Mouse (Mus musculus) thymus, postnatal 10 days (tissue): ENCODE measurements around the gene Cab39l.
A peak's percentile ranks its signal among the peaks of the same experiment; 100 is the strongest.

Experiments used
- DNase-seq, 2 experiments: peaks; one replicate each; pipeline ENCODE4 v3.0.0; 2021; ENCODE audit warnings: low spot score in 2 of 2

The Cab39l gene

DNA sequence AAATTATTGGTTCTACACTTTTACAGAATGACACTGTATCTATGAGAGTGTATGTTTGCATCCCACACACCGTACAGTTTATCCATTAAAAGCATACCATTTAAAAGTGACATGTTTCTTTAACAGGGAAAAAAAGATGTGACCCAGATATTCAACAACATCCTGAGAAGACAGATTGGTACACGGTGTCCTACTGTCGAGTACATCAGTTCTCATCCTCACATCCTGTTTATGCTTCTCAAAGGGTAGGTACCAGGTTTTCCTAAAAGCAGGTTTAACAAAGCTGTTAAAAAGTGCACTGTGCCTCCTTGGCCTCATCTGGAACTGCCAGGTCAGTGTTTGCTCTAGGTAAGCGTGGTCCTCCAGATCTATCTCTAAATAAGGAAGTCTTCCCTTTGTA is 65.4 kb downstream of the Cab39l start:
- DNase-seq = no peak

DNA sequence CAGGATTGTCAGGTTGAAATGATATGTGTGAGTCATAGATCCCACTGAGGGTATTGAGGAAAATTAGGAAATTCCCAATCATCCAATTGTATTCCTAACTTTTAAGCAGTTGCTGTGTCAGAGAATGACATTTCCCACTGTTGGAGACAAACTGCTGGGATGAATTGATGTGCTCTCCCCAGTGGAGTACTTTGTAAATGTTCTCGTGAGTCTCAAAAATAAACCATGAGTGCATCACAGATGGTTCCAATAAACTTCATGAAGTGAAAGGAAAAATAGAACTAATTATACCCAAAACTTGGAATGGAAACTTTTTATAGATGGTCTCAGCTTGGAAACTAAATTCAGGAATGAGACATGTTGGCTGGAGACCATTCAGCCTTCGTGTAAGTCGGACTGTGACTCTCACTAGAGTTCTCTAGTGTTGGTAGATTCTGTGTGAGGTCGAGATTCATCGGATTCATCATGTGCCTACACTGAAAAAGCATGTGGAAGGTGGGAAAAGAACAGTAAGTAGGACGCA is 73.2 kb downstream of the Cab39l start:
- DNase-seq = no peak

DNA sequence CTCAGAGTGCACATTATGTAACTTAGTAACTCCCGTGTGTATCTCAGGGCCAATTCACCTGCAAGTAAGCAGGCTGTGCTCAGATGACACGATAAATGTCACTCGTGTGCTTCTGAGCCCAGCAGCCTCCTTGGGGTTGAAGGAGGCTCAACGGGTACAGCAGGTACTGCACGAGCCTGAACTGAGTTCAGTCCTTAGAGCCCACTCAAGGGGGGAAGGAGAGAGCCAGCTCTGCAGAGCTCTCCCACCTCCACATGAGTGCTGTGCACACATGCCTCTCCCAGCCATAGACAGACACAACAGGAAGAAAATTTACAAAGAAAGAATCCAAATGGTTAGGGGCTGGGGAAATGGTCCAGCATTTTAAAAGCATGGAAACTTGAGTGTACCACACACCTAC is 85.1 kb downstream of the Cab39l start:
- DNase-seq = no peak

DNA sequence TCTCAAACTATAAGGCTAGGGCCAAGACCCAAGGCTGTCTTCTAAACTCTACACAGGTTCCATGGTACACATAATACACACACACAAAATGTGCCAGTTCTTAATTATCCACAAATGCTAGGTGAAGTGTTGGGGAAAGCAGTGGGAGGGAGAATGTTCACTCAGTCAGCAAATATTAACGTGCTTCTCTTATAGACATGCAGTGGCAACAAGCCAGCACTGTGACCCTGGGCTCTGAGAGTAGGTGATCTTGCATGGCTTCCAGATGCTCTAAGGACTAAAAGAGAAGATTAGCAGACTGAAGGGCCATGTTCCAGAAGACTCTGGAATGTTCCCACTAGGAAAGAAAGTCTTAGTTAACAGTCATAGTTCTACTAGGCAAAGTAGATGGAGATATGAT is 90.0 kb downstream of the Cab39l start:
- DNase-seq = no peak

DNA sequence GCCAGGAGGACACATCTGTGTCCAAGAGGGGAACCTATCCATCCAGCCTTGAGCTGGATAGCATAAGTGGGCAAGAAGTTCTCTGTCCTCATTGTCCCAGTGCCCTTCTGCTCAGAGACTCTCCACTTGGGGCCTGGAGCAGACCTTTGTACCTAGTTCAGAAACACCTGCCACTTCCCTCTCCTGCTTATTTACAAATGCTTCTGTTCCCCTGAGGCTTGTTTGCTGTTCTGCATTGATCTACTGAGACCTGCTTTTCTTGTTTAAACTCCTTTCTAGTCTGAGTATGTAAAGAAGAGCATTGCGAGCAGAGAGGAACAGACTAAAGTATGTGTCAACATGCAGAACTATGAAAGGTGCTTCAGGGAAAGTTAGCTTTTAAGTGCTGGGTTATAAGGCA is 92.2 kb downstream of the Cab39l start:
- no peak for DNase-seq

DNA sequence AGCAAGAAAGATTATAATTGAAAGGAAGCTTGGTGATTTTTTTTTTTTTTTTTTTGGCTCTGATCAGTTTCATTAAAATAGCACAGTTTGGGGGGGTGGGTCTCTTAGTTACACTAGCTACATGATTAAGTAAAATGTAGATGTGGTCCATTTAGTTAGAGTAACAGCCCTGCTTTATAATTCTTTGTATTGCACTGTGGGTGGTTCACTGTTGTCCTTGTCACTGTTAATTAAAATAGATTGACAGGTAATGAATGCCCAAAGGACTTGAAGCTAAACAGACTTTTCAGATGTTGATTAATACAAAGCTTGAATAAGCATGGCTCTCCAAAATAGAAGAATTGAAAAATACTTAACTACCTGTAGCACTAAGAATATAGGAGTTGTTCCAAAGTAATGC is 93.1 kb downstream of the Cab39l start:
- no peak for DNase-seq

DNA sequence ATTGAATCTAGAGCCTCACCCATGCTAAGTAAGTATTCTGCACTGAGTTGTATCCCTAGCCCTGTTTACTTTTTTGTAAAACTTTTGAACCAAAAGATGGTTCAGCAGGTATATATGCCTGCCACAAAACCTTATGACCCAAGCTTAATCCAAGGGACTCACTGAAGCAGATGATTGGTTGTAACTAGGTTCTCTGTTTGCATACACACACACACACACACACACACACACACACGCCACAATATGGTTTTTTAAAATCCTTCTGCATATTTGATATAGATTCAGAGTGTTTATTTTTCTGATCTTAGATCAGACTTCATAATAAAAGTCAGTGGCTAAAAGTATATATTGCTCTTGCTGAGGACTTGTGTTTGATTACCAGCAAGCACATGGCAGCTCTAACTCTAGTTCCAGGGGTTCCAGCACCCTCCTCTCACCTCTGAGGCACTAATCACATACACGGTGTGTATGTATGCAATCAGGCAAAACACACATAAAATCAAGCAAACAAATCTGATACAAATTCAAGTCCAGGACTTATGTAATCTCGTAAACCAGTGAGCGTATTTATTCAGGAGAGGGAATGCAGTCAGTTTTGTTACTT is 97.2 kb downstream of the Cab39l start:
- DNase-seq = no peak

DNA sequence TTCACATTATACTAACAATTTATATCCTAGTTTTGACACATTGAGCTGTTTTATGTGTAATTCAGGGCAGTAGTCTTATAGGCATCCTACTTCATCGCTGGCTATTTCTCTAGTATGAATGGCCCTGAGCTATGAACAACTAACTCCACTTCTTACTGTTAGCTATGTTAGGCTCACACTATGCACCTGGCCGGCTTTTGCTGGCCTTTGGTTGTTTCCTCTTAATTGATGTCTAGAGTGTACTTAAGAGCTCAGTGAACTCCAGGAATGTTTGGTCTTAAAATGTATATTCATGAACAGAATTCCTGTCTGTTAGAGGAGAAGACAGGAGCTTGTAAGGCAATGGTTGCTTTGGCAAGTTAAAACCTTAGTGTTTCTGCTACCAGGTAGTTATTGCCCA is 99.5 kb downstream of the Cab39l start:
- no peak for DNase-seq

DNA sequence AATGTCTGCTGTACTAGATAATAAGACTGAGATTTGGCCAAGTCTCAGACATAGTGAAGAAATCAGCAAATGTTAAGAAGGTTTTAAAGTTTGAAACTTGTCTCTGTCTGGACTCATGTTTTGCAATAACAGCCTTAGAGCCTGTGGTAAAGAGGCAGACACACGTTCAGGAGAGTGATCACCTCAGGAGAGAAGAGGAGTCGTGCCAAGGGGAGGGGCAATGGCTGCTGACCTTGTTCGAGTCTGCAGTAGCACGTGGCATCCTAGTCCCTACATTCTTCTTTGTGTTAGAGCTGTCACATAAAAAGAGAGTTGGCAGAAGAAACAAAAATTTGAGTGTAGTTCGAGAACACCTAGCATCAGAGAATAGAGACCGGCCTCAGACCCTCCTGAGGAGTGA is 100.0 kb downstream of the Cab39l start:
- no peak for DNase-seq

DNA sequence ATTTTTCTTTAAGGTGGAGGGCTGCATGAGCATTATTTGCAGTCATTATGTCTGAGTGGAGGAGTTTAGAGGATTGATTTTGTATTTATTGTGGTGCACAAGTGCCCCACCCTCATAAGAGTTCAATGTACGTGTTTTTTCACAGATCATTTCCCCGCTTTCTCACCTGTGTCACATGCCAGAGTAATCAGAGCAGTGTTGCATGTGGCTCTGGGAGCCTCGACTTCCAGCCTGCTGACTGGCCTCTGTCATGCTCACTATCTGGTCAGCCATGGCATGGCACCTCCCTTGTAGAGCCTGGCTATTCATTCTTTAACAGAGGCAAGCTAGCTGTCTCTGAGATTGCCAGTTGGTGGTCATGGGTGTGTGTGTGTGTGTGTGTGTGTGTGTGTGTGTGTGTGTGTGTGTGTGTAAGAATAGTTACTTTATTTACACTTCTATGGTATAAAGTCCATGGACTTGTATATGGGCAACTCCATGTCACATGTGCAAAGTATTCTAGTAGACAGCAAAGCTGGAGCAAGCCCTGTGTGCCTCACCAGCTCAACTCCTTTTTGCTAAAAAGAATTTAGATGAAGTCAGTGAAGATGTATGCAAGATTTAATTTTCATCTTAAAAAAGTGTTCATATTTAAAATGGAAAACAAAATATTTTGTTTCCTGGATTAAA is 102.5 kb downstream of the Cab39l start:
- DNase-seq = no peak

DNA sequence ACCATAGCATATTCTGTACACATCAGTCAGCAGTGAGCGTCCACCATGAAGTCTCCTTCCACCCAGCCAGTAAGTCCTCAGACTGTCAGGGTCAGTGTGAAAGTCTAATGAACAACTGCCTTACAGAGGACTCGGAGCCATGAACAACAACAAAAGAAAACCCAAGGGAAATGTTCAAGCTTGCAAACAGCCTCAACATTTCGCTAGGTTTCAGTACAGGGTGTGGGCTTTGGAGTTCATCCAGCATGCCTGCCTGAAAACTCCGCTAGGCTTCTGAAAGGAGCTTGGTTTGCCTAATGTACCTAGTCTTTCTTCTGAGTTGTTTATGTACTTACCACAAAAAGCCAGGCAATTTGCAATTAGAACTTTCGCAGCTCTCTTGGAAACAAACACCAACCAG is 103.2 kb downstream of the Cab39l start:
- DNase-seq = no peak

DNA sequence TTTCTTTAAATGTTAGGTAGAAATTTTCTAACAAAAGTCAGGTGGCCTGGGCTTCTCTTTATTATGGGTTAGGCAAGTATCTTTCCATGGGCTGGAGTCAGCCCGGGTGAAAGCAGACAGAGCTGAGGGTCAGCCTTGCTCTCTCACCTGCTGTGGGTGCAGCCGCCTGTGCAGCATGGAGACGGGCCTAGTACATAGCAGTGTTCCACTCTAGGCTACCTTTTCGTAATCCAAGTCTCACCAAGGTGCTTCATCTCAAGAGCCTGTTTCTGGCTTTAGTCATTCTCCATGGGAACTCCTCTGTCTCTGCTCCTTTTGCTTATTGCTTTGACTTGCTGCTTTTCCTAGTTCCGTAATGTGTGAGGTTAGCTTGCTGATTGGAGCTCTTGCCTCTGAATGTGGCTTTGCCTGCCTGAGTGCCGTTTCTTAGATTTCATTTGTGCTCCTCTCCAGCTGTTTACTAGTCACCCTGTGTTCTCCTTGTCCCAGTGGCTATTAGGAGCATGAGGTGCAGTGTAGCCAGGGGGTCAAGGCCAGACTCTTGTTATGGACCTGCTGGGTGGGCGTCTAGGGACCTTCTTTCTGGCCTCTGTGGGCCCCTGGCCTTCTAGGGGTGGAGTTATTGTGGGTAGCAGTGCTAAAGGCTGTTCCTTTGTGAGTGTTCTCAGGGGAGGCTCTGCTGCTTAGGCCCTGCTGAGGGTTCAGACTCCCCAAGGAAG is 105.5 kb downstream of the Cab39l start:
- no peak for DNase-seq

DNA sequence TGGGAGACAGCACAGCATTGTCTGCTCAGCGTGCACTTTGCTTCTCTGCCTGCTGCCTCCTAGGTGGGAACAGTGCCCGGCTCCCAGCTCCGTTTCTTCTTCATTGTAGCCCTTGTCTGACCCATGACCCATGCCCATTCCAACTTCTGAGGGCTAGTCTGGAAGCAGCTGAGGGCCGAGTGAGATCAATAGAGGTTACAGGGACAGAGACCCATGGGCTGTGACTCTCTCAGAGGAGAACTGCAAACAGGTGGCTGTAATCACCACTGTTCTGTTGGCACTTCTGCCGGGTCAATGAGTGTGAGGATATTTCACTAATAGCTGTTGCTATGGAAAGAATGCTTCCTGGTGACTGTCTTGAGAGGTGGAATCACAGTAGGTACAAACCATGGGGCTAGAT is 106.8 kb downstream of the Cab39l start:
- DNase-seq = no peak

DNA sequence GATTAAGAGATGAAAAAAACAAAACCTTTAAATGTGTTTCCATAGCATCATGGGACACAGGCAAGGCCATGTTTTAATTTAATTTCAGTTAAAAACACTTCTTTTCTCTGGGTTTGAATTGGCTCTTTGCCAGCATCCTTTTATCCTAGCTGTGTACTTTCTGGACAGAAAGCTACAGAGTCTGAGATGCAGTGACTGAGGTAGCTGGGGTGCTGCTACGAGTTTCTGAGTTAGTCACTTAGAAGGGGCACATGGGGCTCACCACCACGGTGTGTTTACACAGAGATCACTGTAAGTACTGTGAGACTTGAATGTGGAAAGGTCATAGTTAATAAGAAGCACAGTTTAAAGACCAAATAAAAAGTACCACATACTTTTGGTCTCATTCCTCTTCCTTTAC is 107.8 kb downstream of the Cab39l start:
- no peak for DNase-seq

DNA sequence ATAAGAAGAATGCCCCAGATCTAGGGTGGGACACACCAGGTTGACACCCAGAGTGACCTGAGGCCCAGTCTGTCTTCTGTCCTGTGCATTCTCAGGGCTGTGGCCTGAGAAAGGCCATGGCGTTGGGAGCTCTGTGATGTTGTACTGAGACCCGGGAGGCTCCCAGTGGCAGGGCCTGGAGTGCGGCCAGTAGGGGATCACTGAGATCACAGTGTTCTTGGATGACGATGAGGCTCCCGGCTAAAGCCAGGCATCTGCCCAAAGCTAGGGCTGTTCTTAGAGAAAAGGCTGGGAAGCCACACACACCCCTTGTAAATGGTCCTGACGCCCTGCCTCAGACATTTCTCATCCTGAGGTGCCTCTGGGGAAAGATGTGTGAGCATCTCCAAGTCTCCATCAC is 108.3 kb downstream of the Cab39l start:
- DNase-seq = no peak

DNA sequence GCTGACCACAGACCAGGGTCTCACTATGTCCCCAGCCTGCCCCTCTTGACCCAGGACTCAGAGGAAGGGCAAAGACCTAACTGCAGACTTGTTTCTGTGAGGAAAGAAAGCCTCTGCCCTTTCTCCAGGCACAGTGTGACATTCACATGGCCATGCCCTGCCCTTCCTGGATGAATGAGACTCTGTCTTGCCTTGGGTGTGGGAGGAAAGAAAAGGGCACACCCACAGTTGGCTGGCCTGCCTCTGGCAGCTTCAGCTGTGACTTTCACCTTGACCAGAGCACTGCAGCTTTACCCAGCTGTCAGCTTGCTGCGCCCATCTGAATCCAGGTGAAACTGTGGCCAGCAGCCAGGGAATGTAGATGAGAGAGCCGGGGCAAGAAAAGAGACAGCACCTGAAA is 110.1 kb downstream of the Cab39l start:
- DNase-seq = no peak

DNA sequence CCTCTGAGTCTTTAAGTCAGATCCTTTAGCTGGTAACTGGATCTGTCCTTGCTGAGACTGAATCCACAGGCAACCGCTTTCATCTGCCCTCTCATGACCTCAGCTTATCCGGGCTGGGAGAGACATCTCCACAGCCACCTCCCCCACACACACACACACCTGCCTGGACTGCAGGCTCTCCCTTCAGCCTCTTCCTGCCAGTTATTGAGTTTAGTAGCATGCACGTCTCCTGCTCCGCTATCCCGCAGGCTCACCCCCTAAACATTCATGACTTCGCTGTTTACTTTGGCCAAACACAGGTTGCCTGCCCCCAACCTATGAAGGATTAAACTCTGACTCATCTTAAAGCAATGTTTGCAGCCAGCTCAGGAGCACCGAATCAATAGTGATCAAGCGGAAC is 111.2 kb downstream of the Cab39l start:
- DNase-seq = no peak

DNA sequence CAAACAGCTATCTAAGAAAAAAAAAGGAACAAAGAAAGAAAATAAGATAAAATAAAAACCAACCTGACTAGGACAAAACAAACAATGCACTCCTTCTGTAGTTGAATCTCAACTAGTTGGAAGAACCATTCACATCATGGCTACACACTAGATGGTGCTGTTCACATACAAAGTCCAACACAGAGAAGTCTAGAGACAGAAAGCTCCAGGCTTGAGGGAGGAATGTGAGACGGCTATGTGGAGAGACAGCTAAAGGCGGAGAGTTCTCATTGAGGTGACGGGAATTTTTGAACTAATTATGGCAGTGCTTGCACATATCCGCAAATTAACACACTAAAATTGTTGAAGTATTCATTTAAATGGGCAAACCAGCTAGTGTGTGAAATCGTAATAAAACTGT is 113.3 kb downstream of the Cab39l start:
- no peak for DNase-seq

DNA sequence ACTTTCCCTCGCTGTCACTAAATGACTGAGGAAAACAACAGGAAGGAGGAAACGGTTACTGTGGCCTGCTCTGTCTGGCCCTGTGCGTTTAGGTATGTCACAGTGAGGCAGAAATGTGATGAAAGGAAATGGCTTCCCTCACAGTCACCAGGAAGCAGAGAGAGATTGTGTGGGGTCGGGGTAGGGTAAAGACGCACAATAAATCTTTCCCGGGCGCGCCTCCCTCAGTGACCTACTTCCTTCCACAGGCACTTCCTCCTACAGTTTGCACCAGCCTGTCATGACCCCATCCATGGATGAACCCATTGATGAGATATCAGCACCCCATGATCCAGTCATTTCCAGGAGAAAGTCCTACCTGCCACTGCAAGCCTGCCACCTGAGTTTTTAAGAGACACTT is 114.2 kb downstream of the Cab39l start:
- no peak for DNase-seq

DNA sequence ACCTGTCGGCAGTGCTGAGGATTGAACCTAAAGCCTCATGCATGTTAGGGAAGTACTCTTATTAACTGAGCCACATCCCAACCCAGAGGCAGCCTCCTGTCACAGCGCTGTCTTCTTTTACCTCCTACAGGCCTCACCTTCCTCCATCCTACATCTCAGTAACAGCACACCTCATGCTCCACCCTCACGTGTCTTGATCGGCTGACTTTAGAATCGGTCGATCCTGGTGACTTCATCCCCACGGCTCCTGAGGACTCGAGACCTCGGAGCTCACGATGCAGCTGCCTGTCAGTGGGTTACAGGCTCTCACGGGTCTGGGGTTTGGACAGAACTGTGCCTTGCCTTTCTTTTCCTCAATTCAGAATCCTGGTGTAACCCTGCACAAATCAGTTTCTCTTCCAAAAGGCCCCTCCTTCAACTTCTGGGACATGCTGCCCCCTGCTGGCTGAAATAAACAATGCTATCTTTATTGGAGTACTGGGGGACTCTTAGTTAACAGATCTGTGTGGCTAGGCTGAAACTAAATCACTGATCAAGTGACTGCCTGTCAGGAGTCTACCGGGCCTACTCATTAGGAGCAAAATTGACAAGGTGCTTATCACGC is 115.3 kb downstream of the Cab39l start:
- peak; percentile 50 to 82 for DNase-seq

DNA sequence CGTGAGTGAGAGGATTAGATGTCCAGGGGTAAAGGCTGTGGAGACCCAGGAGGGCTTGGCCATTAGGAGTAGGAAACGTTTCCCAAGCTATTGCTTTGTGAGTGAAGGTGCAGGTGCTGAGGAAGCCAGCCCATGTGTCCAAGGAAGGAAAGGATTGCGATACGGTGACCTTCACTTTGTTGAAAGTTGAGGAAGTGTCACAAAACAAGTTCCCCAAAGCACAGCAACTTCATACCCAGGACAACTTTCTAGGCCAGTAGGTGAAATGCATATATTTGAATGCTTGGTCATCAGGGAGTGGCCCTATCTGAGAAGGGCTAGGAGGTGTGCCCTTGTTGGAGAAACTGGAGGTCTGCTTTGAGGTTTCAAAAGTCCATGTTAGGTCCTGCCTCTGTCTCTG is 116.3 kb downstream of the Cab39l start:
- no peak for DNase-seq

DNA sequence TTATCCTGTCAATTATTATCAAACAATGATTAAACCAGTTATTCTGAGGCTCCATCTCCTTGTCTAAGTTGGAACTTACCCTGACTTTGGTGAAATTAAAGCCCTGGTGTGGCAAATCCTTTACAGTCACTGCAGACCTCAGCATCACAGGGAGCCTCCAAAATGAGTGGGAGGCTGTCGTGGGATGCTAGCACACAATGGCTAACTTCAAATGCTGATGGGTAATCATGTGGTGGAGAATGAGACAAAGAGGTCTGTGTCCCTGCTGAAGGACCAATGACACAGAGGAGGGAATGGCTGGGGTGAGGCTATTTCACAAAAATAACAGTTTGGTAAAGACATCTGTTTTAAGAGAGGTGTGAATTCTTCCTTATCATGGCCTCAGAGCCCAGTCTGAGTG is 117.1 kb downstream of the Cab39l start:
- DNase-seq = no peak

DNA sequence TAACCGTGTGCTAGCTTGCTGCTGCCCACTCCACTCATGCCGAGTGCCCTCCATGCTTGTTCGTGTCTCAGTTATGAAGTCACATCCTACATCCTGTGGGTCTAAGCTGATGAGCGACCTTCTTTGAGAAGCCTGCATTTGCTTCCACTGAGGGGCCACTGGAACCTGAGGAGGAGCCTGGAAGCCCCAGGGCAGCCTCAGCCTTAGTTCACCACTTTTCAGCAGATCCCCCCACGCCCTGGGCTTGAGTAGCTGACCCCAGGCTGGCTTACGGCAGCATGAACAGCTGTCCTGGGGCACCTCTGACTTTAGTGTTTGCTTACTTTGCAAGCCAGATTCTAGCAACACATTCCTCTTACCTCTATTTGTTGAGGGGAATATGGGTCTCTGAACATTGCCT is 126.0 kb downstream of the Cab39l start:
- DNase-seq = no peak
